Mouse (Mus musculus) spleen, adult 2 months (tissue): ENCODE measurements at regions not wholly inside any gene's neighbourhood (a gene's known extent, or its start where the extent isn't known, plus 50 kb on each side); places are given as distances from the start of the nearest gene placed in this dataset.

Experiments
- CTCF ChIP-seq: fragments of 200-500 bp; IDR thresholded peaks from 2 replicates; pipeline ENCODE4 v1.5.1; 2011; ENCODE audit warnings: mild to moderate bottlenecking, inconsistent platforms; ENCODE audit not compliant: insufficient read depth, insufficient read length, insufficient replicate concordance; ENCODE audit errors: extremely low read depth
- POLR2A ChIP-seq: fragments of 200-500 bp; IDR thresholded peaks from 2 replicates; pipeline ENCODE4 v1.6.1; 2011; ENCODE audit warnings: low read depth, low read length, inconsistent platforms

DNA sequence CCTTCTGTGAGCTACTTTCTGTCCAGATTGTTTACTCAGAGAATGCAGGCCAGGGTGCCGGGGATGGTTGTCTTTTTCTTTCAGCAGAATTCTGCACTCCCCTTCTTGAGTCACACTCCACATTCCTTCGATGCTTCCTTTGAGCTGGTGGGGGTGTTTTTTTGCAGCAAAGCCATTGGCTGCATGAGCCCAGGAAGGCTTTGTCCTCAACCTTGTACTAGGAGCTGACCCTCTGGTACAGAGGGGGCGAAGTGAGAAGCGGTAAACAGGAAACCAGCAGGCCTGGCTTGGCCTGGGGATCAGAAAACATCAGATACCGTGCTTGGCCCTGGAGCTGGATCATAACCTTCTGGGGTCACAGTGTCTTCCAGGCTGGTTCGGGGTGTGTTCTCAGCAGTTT is 169.9 kb downstream of the Chic2 start:
- TF ChIP-seq CTCF, result no peak
- no peak for TF ChIP-seq POLR2A
